Mouse (Mus musculus) lung, postnatal 0 days (tissue): ENCODE measurements around the gene Car12.

Experiments used
- CTCF ChIP-seq: IDR thresholded peaks from 2 replicates; pipeline ENCODE4 v1.5.1; 2016; ENCODE audit warnings: antibody characterized with exemption, mild to moderate bottlenecking
- EP300 ChIP-seq: IDR thresholded peaks from 2 replicates; pipeline ENCODE4 v1.6.1; 2016; ENCODE audit warnings: antibody characterized with exemption, mild to moderate bottlenecking, control low read depth

DNA sequence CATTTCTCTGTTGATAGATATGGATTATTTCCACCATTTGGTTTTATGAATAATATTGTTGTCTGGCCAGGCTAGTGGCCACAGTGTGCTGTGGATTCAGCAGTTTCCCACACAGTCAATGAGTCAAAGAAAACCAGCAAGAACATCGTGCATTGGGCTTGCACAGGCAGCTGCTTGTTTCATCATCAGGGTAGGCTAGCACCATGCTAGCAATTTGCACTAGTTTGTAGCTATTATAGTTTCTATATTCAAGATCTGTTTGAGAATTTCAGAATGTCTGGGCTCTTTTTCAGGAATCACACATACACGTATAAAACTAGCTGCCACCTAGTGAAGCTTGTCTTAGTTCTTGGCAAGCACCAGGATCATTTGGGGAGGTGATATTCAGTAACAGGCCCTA lies 21.6 kb downstream of the Car12 start:
- TF ChIP-seq EP300 (no peak), CTCF (no peak)
